Mouse (Mus musculus): Measurements from ENCODE around the gene Tnf.
A peak's percentile ranks its signal among the peaks of the same experiment; 100 is the strongest.

Gene Tnf

DNA sequence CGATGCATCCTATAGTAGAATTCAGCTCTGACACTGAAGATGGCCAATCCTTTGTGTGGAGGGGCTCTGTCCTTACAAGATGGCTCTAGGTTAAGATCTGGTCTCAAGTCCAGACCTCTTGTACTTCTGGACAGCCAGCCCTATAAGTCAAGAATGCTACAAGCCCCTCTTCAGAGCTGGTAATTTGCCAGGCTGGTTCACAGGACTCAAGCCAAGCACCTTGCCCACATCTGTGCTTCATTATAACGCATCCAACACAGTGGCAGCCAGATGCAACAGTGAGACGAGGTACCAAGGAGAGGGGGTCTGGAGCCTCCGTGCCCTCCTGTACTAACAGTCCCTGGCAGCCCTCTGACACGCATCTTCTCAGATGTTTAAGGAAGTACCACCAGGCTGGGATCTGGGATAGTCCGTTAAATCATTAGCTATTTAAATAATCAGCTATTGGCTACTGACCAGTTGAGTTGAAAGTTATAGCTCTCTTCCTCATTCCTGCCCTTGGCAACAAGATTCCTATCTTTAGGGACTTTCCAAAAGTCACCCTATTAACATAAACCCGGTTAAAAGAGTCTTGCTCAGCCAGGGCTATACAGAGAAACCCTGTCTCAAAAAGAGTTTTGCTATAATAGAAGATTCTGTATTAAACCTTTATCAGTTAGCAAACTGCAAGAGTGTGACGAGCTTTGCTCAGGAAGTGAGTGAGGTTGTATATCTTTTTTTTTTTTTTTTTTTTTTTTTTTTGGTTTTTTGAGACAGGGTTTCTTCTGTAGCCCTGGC lies 27.4 kb downstream of the Tnf start:
- no peak for DNase-seq (ENCODE audit: extremely low spot score)

DNA sequence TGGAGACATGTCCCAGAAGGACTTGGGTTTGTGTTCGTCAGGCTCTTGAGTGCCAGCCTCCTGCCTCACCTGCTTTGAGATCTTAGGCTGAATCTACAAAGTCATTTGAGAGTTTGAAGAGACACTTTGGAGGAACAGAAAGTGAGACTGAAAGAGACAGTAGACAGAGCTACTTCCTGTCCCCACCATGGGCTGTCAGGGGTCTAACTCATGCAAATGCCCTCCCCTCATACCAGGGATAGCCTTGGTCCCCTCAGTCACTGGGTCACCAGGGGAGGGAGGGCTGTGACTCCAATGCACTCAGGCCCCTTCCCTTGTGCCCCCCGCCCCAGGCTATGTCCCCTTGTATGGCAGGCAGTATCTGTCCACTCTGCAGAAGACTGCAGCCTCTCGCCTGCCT lies 28.5 kb downstream of the Tnf start:
- no peak for DNase-seq (ENCODE audit: extremely low spot score)

DNA sequence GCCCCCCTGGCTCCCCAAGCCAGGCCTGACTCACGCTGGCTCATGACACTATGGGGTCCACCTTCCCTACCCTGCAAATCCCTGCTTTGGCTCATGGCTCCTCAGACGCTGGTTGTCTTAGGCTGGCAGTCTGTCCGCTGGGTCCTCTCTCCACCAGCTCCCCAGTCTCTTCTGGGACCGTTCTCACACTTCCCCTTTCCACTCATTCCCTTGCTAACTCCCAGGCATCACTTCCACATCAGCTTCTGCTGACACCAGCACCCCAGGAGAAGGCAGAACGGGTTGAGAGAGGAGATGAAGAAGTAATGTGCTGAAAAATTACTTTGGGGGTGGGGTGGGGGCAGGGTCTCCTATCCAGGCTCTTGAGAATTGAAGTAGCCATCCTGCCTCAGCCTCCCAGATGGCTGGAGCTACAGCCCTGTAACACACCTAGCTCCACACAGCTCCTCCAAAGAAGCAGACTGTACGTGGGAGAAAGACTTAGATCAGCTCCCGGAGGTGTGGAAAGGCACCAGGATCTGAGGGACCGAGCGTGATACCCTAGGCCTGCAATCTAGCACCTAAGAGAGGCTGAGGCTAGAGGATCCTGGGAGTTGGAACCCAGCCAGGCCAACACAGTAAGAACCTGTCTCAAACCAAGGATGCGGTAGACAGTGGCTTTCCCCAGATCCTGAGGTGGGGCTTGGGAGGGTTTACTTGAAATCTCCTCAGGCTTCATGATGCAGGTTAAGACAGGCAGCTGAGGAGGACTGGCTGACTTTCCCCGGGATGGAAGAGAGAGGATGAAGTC lies 29.2 kb downstream of the Tnf start:
- no peak for DNase-seq (ENCODE audit: extremely low spot score)

DNA sequence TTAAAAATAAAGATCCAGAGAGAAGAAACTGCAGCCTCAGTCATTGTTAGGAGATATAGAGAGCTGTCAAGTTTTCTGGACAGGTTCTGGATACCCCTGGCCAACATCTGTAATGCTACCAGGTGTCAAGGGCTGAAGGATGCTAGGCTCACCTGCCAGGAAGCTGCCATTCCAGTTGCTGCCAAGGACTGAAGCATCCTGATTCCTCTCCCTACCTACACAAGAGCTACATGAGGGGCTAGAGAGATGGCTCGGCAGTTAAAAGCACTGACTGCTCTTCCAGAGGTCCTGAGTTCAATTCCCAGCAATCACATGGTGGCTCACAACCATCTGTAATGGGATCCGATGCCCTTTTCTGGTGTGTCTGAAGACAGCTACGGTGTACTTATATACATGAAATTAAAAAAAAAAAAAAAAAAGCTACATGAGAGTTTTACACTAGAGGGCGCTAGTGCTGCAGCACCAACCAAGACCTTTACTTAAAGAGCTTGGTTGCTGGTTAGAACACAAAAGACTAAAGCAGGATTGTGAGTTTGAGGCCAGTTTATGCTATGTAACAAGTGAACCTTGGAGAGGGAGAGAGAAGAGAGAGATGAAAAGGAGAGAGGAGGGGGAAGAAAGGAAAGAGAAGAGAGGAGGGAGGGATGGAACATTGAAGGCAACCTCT lies 33.1 kb downstream of the Tnf start:
- peak; percentile 30 for DNase-seq (ENCODE audit: extremely low spot score)

DNA sequence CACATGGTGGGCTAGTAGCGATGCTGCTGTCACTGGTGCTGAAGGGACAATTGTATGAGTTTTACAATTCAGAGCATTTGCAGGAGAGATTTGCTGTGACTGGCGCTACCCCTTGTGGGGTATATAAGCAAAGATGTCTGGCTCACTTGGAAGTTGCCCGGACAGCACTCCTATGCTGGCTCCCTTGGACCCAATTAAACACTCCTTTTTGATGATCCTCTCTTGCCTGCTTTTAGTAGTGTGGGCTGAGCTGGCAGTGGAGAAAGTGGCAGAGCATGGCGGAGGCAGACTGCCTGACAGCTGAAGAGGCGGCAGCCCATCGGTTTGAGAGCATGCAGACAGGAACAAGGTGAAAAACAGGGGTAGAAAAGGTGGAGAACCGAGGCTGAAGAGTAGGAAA lies 34.0 kb downstream of the Tnf start:
- no peak for DNase-seq (ENCODE audit: extremely low spot score)

DNA sequence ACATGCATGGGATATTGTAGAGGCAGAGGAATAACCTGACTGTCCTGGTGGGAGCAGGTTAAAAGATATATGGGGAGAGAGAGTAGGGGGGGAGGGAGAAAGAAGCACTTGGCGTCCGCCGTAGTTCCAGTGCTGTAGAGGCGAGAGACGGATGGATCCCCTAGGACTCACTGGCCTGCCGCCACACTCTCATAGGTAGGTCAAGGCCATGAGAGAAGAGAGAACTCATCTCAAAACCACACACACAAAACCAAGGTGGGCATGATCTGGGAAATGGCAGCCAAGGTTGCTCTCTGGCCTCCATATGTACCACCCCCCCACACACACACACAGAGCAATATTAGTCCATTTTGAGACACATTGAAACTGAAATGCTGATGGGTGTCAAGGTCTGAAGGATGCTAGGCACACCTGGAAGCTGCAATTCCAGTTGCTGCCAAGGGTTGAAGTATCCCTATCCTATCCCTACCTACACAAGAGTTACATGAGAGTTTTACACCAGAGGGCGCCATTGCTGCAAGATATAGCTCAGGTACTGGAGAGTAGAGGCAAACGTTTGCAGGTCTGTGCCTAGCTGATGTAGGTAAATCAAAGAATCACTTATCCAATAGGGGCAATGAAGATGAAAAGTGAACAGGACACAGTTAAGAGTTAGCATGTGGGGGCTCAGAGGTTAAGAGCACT lies 35.3 kb downstream of the Tnf start:
- peak; percentile 48 for DNase-seq (ENCODE audit: extremely low spot score)

DNA sequence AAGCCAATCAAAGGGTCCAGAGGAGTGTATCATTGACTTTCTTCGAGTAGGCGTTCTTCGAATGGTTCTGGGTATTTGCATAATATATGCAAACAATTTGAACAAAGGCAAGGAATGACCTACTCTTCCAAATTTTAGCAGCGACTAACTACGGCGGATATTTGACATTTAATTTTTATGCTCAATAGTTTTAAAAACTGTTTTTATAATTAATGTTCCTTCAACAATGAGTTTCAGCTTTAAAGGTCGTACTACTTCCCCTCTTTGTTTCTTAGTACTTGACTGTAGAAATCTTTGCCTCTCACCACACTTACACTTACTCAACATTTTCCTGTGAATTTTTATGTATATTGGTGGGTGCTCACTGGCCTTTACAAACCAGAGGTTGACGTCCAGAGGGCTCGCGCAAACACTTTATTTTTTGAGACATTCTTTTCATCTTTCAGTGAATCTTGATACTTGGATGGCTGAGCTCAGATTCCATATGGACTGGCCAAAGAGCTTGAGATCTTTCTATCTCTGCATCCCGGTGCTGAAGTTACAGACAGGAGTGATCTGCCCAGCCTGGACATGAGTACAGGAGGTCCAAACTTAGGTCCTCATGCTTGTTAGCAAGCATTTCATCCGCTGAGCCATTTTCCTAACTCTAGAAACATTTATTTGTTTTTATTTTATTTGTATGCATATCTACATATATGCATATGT lies 36.2 kb downstream of the Tnf start:
- DNase-seq (ENCODE audit: extremely low spot score): peak; percentile 38

DNA sequence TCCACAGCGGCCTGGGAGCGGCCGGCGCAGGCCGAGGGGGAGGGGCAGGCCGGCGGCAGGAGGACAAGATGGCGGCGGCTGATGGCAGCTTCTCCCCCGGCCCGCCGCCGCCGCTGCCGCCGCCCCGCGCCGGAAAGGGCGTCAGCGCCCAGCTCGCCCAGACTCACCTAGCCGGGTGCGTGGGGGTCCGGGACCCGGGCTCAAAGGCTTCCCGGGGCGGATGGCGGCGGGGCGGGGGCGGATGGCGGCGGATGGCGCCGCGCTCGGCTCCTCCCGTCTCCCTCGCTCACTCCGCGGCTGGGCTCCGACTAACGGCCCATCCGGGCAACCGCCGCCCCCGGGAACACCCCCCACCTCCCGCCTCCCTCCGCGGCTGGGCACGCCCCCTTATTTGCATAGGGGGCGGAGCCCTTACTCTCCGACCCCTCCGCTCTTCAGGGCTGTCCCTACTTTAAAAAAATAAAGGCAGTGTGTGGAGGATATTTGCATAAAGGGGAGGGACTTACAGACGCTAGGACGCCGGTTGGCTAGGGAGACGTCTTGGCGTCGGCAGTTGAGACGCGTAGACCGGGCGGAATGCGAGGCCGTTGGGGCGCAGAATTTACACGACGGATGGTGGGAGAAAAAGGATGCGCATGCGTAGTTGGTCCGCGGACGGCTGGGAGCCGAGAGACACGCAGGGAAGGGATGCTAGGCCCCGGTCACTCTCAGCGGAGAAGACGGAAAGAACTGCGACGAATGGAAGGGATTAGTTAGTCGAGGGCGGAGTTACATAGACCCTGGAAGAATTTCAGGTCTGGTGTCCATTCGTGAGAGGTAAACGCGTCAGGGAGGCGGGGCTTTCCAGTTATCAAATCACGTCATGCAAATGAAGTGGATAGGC lies 37.0 kb downstream of the Tnf start, which contains the start of gene Prrc2a:
Prrc2a (minus strand) TSS at position 330 of the 883 bp plus-strand sequence.
- DNase-seq (ENCODE audit: extremely low spot score): peak; percentile 98

DNA sequence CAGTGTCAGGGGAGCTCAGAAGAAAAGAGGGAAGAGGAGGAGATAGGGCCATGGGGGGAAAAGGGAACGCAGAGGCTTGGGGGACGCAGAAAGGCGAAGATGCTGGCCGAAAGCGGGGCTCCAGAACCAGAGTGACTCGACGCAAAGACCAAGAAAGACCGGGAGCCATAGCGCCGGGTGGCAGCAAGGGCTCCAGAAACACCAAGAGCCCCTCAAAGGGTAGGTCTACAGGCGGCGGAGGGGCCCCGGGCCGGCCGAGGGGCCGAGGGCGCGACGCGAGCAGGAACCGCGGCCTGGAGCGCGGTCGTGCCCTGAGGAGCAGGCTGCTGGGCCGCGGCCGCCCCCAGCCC lies 37.6 kb downstream of the Tnf start:
- DNase-seq (ENCODE audit: extremely low spot score): no peak

DNA sequence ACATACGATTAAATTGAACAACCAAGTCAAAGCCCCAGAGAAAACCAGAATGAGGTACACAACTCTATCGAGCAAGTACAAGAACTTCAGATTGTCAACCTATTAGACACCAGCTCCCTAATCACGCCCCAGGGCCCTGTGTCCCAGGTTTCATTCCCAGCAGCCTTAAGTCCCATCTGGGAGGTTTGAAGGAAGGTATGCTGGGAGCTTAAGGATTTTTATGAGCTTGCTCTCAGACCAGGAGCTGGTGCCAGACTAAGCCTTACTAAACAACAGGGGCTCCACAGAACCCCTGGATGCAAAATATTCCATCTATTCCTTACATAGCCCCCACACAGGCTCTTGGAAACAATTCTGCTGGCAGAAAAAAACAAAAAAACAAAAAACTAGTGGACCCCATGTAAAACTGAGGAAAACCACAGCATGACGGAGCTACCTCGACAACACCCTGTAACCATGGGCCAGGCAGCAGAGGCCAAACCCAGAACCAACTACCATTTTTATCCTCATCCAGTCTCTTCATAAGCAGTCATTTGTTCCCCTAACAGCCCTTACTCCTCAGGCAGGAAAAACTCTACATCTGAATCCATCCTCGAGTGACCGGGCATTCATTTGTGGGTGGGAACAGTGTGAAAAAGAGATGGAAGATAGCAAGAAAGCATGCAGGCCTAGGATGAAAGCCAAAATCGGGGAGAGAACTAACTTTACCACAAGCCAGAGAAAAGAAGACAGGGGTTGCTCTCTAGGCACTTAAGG lies 38.3 kb downstream of the Tnf start:
- no peak for DNase-seq (ENCODE audit: extremely low spot score)

DNA sequence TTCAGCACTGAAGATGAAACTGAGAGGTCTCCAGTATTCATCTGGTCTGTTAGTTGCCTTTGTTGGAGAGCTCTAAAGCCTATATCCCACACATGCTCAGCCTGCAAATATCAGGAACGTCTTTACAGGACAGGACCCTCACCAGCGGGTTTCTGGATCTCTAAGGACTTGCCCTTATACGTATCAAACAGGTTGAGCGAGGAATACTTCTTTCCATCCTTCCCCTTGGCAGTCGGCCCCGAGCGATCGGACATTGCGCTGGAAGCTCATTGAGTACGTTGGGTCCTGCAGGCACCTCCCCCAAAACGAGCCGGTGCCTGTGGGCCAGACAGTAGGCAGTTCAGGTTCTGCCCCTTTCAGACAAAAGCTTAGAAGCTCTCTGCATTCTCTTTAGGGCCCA lies 39.1 kb downstream of the Tnf start:
- no peak for DNase-seq (ENCODE audit: extremely low spot score)

DNA sequence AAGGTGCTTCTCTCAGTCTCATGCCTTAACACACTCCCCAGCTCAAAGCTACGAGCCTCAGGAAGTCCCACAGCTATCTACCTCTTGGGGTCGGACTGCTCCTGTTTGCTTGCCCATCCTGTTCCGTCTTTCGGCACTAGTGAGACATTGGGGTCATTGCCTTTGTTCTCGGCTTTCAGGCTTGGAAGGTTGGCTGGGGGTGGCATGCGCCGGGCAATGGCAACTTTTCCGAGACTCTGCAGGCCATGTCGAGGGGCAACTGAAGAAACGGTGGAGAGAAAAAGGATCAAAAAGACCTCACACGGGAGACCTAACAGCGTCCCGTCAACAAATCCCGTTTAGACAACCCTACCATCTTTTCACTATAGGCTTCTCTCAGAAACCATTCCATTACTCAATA lies 39.7 kb downstream of the Tnf start:
- DNase-seq (ENCODE audit: extremely low spot score): no peak

DNA sequence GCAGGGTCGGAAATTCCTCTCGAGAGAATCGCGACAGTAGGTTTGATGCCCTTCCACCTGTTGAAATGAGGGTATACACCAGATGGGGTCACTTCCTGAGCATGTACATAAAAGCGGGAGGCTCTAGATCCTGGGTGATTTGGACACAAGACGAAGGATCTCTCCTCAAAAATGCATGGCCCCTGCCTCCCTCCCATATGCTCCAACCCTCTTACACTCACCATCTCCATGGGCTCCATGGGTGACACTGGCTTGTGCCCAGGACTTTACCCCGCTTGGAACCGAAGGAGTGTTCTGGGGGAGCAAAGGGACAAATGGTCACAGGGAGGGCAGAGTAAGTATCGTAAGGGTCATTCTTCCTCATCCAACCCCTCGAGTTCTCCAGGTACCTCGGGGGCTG lies 40.4 kb downstream of the Tnf start:
- no peak for DNase-seq (ENCODE audit: extremely low spot score)

DNA sequence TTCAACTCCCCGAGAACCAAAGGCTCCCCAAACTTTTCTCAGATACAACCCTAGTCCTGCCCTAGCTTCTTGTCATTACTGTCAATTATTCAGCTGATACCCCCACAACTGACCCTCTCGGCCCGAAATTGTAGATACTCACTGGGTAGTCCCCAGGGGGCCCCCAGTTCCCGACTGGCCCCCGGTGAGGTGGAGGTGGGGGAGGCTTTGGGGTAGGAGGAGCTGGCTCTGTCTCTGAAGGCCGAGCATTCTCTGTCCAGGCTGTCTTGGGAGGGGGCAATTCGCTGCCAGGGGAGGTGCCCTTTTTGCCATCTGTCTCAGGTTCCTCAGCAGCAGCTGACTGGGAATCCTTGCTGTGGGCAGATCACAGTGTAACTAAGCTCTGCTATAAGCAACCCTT lies 42.2 kb downstream of the Tnf start:
- no peak for DNase-seq (ENCODE audit: extremely low spot score)

DNA sequence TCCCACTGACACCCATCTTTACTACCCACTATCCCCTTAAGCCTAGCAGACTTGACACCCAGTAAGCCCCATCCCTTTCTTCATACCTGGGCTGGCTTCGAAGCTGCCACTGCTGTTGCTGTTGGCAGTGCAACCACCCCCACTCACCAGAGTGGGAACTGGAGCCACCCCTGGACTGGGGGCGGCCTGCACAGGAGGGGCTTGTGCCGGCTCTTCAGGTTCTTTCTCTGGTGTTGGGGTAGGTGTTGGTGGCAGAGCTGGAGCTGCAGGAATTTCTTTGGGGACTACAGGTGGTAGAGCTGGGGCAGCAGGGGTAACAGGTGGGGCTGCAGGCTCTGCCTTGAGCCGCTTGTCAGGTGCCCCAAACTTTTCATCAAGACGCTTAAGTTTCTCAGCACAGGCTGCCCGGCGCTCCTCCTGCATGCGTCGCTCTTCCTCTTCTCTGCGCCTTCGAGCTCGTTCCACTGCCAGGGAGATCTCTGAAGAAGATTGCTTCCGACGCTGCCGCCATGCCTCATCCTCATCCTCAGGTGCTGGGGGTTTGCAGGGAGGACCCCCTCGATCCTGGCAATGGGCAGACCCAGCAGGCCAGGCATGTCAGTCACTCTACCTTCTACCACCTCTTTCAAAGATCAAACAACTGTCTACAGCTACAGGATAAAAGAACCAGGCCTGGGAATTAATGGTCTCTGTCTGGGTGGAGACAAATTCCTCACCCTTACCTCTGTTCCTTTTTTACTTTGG lies 42.8 kb downstream of the Tnf start:
- DNase-seq (ENCODE audit: extremely low spot score): no peak

DNA sequence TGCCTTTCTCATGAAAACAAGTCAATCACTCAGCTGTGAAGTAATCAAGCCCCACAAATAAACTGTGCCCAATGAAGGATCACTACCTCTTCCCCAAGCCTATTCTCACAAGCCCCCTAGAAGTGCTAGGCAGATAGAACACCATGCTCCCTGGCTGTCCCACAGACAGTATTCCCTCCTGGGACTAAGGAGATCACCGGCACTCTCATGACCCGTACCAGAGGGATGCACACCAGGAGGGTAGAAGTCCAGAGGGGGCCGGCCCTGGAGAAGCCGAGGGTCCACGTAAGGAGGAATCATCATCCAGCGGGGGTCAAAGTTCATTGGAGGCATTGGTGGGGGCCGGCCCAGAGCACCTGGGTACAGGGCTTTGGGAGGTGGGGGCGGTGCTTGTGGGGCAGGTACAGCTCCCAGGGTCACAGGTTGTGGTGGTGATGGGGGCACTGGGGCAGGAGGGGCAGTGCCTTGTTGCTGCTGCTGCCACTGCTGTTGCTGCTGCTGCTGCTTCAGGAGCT lies 44.1 kb downstream of the Tnf start:
- DNase-seq (ENCODE audit: extremely low spot score): no peak

DNA sequence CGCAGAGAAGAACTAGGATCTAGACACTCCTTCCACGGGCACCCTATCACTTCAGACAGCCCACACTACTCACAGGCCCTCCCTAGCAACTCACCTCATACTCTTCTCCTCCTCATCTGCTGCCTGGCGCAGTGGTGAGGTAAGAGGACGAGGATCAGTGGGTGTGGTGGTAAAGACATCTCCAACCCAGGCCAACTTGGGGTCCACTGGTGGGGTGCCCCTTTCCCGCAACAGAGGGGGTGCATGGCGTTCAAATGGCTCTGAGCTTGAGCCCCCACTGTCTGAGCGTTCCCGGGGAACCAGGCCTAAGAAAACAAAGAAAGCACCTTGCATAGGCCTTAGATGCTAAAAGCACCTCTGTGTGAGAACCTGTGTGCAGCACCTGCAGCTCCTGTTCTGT lies 44.6 kb downstream of the Tnf start:
- DNase-seq (ENCODE audit: extremely low spot score): no peak

DNA sequence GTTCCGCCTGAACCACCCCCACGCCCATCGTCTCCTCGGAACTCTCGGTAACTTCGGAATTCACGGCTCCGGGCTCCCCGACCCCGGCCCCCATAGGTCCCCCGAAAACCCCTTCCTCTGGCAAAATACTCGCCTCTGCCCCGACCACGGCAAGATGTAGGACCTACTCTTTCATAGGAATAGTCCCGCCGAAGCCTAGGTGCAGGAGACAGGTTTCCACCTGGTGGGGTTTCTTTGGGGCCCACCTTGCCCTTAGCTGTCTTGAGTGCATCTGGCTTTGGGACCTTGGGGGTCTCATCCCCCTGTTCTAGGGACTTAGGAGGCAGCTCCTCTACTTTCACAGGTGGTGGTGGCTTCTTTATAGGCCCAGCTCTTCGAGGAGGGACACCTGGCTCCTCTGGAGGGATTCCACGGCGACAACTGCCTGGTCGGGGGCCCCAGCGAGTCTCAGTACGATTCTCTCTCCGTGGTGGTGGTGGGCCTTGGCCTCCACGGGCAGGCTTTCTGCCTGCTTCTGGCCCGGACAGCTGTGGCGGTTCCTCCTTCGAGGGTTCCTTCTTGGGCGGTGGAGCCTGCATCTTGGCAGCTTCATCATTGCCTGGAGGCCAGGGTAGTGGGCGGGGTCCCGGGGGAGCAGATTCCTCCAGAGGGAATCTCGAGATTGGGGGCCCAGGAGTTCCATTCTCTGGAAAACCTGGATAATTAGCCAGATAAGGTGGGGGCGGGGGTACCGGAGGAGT lies 45.2 kb downstream of the Tnf start:
- DNase-seq (ENCODE audit: extremely low spot score): no peak

All from embryo, embryonic 9.5 days (tissue).